8 mouse cellular contexts compared by ENCODE assay signal in genomic region chr4:136143193-136143976, GRCm38 (mm10). TPM values are rescaled to one million over a fixed set of nuclear protein-coding genes. Genes with fewer than 3 reads are reported as not detected.
A peak's percentile ranks its signal among the peaks of the same experiment; 100 is the strongest.
DNase-seq lines count a peak whose midpoint lies in the region; ATAC-seq and TF ChIP-seq lines count a peak whose summit lies in the region.

Gene Id3 (plus strand): TSS chr4:136143497.

- peaks cover 75% of the 10 kb centered on the region for H3K4me1 ChIP-seq in forebrain, embryonic 13.5 days
- peaks cover 59% of the 10 kb centered on the region for H3K4me1 ChIP-seq in lung, embryonic 14.5 days (ENCODE audit: insufficient read depth)

- 1% methylated on average over 39 of the region's 39 CpGs for WGBS in forebrain, embryonic 13.5 days
- under 1% methylated on average over 39 of the region's 39 CpGs for WGBS in lung, embryonic 14.5 days

- intact Hi-C loops in heart, postnatal 14 days (cut with DNase I) = no loop called here

- peak within 1 kb of the TSS; percentile 62 for H3K27ac ChIP-seq in forebrain, embryonic 13.5 days
- peak within 1 kb of the TSS; percentile 100 for H3K27ac ChIP-seq in lung, embryonic 14.5 days (ENCODE audit: low read depth)

- peak within 1 kb of the TSS; percentile 92 for H3K4me2 ChIP-seq in forebrain, embryonic 13.5 days
- peak within 1 kb of the TSS; percentile 75 for H3K4me2 ChIP-seq in lung, embryonic 14.5 days

- H3K27me3 ChIP-seq in forebrain, embryonic 13.5 days = peaks cover 48% of the 10 kb centered on the region
- H3K27me3 ChIP-seq in lung, embryonic 14.5 days (ENCODE audit: insufficient read depth, low read length) = no peaks in the 10 kb centered on the region

- ATAC-seq in forebrain, embryonic 13.5 days = peak; percentile 80
- ATAC-seq in lung, embryonic 14.5 days (ENCODE audit: insufficient read depth) = peak; percentile 80
- ATAC-seq in neutrophil, adult 5-6 weeks (ENCODE audit: extremely low read depth, insufficient number of reproducible peaks, low FRiP score, poor library complexity, severe bottlenecking) = peak; percentile 76

- peak; percentile 93 for DNase-seq in CD4-positive helper T cell, adult 2 months (ENCODE audit: low read depth, low spot score)
- peak; percentile 96 for DNase-seq in adrenal gland, adult 8-10 months
- DNase-seq in heart, postnatal 14 days = peak; percentile 94
- peak; percentile 77 for DNase-seq in layer of hippocampus, adult 11-12 months (ENCODE audit: low spot score)
- DNase-seq in lung, embryonic 14.5 days = peak; percentile 97
- peak; percentile 91 to 94 for DNase-seq in thymus, adult 18-20 months

- no peaks in the 10 kb centered on the region for H3K36me3 ChIP-seq in forebrain, embryonic 13.5 days (ENCODE audit: poor library complexity, severe bottlenecking)
- H3K36me3 ChIP-seq in lung, embryonic 14.5 days (ENCODE audit: insufficient read depth) = peaks cover 15% of the 10 kb centered on the region

- no peaks in the 10 kb centered on the region for H3K9me3 ChIP-seq in forebrain, embryonic 13.5 days (replicated peaks)
- no peaks in the 10 kb centered on the region for H3K9me3 ChIP-seq in lung, embryonic 14.5 days (ENCODE audit: low read depth, low read length)

- peak within 1 kb of the TSS; percentile 52 for H3K4me3 ChIP-seq in forebrain, embryonic 13.5 days
- H3K4me3 ChIP-seq in lung, embryonic 14.5 days (ENCODE audit: low read depth, low read length) = peak within 1 kb of the TSS; percentile 83

- H3K9ac ChIP-seq in forebrain, embryonic 13.5 days = peak within 1 kb of the TSS; percentile 73
- peak within 1 kb of the TSS; percentile 88 for H3K9ac ChIP-seq in lung, embryonic 14.5 days

- no peak for TF ChIP-seq CTCF in lung, embryonic 14.5 days (IDR thresholded peaks at IDR 0.05; ENCODE audit: low read depth)

RNA-seq across cellular contexts. Expression of gene Id3, which starts in this region (rescaled TPM):
- total RNA-seq in adrenal gland, adult 8-10 months (2022) = 10 to 100 TPM; 58.3 to 76.8 (median 73.8) TPM
- 90.9 and 119 TPM in 2 replicates for polyA plus RNA-seq in forebrain, embryonic 13.5 days (2015; fragmentation: Nextera tagmentation; extraction: Ambion mirVana)
- 10 to 100 TPM; 85.4 to 93.7 TPM for total RNA-seq in heart, postnatal 14 days (2021)
- polyA plus RNA-seq in lung, embryonic 14.5 days (2014; fragmentation: Nextera tagmentation; extraction: Ambion mirVana) = 469 and 477 TPM in 2 replicates
- 25.4 and 29.5 TPM in 2 replicates for total RNA-seq in neutrophil, adult 5-6 weeks (2017)

Comparison
In these comparisons a context has a peak if more than half of its experiments do, and no peak if none do; other contexts are left out.
1. Peak in every context shown above with its lines: DNase-seq, ATAC-seq, H3K4me3 ChIP-seq and H3K27ac ChIP-seq.